Mouse (Mus musculus) kidney, adult 2 months (tissue): ENCODE measurements around the gene B230217C12Rik.
"Not testable (repeated sequence)": the region's sequence is repeated elsewhere in the genome, so short reads cannot be mapped to it uniquely, and the experiment has no call there.

Source experiments
- CTCF ChIP-seq: fragments of 200-500 bp; conservative IDR thresholded peaks from 2 replicates; pipeline ENCODE4 v1.5.1; 2011; ENCODE audit warnings: low read depth, mild to moderate bottlenecking, control low read depth, low read length, moderate library complexity, mixed read lengths; ENCODE audit not compliant: insufficient read depth, insufficient read length
- POLR2A ChIP-seq: fragments of 200-500 bp; IDR thresholded peaks from one replicate; pipeline ENCODE4 v1.6.1; 2011; ENCODE audit warnings: low read depth, low read length, control low read depth

DNA sequence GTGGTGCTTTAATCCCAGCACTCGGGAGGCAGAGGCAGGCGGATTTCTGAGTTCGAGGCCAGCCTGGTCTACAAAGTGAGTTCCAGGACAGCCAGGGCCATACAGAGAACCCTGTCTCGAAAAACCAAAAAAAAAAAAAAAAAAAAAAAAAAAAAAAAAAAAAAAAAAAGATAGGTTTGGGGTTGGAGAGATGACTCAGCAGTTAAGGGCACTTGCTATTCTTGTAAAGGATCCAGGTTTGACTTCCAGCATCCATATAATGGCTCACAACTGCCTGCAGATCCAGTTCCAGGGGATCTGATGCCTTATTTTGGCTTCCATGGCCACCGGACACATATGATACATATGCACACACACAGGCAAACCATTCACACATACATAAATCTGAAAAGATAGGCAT is 31.8 kb downstream of the B230217C12Rik start:
- not testable (repeated sequence) for TF ChIP-seq POLR2A, CTCF
